Mouse (Mus musculus): ENCODE measurements around the gene Atn1. TPM values are rescaled to one million over a fixed set of nuclear protein-coding genes. Genes with fewer than 3 reads are reported as not detected.
"Not testable (repeated sequence)": the region's sequence is repeated elsewhere in the genome, so short reads cannot be mapped to it uniquely, and the experiment has no call there.

The Atn1 gene
- 37.4 and 41.3 TPM in 2 replicates for polyA plus RNA-seq (2012; rRNA removed)

- peak within 1 kb of the TSS; percentile 63 for H3K27ac ChIP-seq (ENCODE audit: insufficient read depth, low read length)
- 2% methylated on average over 70 of the region's 100 CpGs for WGBS
- no peak for TF ChIP-seq CTCF (IDR thresholded peaks at IDR 0.05; ENCODE audit: extremely low read depth, insufficient read depth, insufficient read length, insufficient replicate concordance)
- TF ChIP-seq POLR2A (IDR thresholded peaks at IDR 0.05; ENCODE audit: low read depth, low read length), result no peak
Measured at GRCm38 (mm10) chr6:124755831-124756595, at the start of gene Atn1, which contains the start of gene Gm45234. Atn1 (minus strand) TSS chr6:124756524. Gm45234 (minus strand) TSS chr6:124756021.

GRCm38 (mm10) chr6:124805341-124806321 lies 49.3 kb upstream of the Atn1 start:
- Histone ChIP-seq H3K4me1 (ENCODE audit: control insufficient read depth, insufficient read depth, insufficient read length) (peaks cover 8% of the 10 kb centered on the region), H3K27me3 (ENCODE audit: control insufficient read depth, insufficient read depth, low read length) (no peaks in the 10 kb centered on the region), H3K27ac (ENCODE audit: insufficient read depth, low read length) (no peak overlapping the region), H3K36me3 (ENCODE audit: control insufficient read depth, insufficient read depth, low read length) (no peaks in the 10 kb centered on the region), H3K4me3 (ENCODE audit: extremely low read depth, insufficient read depth, insufficient read length) (peak overlapping the region; percentile 56)
- WGBS, result 8% methylated on average over 34 of the region's 34 CpGs
- no peak for TF ChIP-seq CTCF (IDR thresholded peaks at IDR 0.05; ENCODE audit: extremely low read depth, insufficient read depth, insufficient read length, insufficient replicate concordance)
- peak; percentile 67 to 73 for DNase-seq (ENCODE audit: low read depth in 1 of 2, low spot score in 2 of 2)

More at GRCm38 (mm10) chr6:124755831-124756595, at the start of gene Atn1, which contains the start of gene Gm45234:
- H3K4me3 ChIP-seq (ENCODE audit: extremely low read depth, insufficient read depth, insufficient read length), result peak within 1 kb of the TSS; percentile 91
- no peaks in the 10 kb centered on the region; the same call in 1 of the 2 replicates for H3K4me1 ChIP-seq (ENCODE audit: control insufficient read depth, insufficient read depth, insufficient read length)
- no peaks in the 10 kb centered on the region for H3K27me3 ChIP-seq (ENCODE audit: control insufficient read depth, insufficient read depth, low read length)
- H3K36me3 ChIP-seq (ENCODE audit: control insufficient read depth, insufficient read depth, low read length), result no peaks in the 10 kb centered on the region
- peak in 1 of 2 experiments; percentile 11 for DNase-seq (ENCODE audit: low read depth in 1 of 2, low spot score in 2 of 2)

- 75% methylated on average over 3 of the region's 3 CpGs for WGBS
- H3K4me3 ChIP-seq (ENCODE audit: extremely low read depth, insufficient read depth, insufficient read length), result no peak overlapping the region
- DNase-seq (ENCODE audit: low read depth in 1 of 2, low spot score in 2 of 2), result no peak
- H3K27ac ChIP-seq (ENCODE audit: insufficient read depth, low read length), result no peak overlapping the region
- H3K4me1 ChIP-seq (ENCODE audit: control insufficient read depth, insufficient read depth, insufficient read length), result peaks cover 8% of the 10 kb centered on the region
- TF ChIP-seq CTCF (IDR thresholded peaks at IDR 0.05; ENCODE audit: extremely low read depth, insufficient read depth, insufficient read length, insufficient replicate concordance) (no peak), POLR2A (IDR thresholded peaks at IDR 0.05; ENCODE audit: low read depth, low read length) (no peak)
- no peaks in the 10 kb centered on the region for H3K27me3 ChIP-seq (ENCODE audit: control insufficient read depth, insufficient read depth, low read length)
- H3K36me3 ChIP-seq (ENCODE audit: control insufficient read depth, insufficient read depth, low read length), result no peaks in the 10 kb centered on the region
Measured at GRCm38 (mm10) chr6:124804341-124804740, 48.0 kb upstream of the Atn1 start.

GRCm38 (mm10) chr6:124803691-124804090 lies 47.4 kb upstream of the Atn1 start:
- not testable (repeated sequence) for H3K27me3 ChIP-seq (ENCODE audit: control insufficient read depth, insufficient read depth, low read length); DNase-seq (ENCODE audit: low read depth in 1 of 2, low spot score in 2 of 2); H3K4me1 ChIP-seq (ENCODE audit: control insufficient read depth, insufficient read depth, insufficient read length); H3K36me3 ChIP-seq (ENCODE audit: control insufficient read depth, insufficient read depth, low read length); H3K27ac ChIP-seq (ENCODE audit: insufficient read depth, low read length); H3K4me3 ChIP-seq (ENCODE audit: extremely low read depth, insufficient read depth, insufficient read length)
- WGBS, result 98% methylated on average over 4 of the region's 4 CpGs

- 87% methylated on average over 3 of the region's 3 CpGs for WGBS
- no peaks in the 10 kb centered on the region for H3K27me3 ChIP-seq (ENCODE audit: control insufficient read depth, insufficient read depth, low read length)
- H3K27ac ChIP-seq (ENCODE audit: insufficient read depth, low read length), result no peak overlapping the region
- no peaks in the 10 kb centered on the region for H3K36me3 ChIP-seq (ENCODE audit: control insufficient read depth, insufficient read depth, low read length)
- no peak for TF ChIP-seq POLR2A (IDR thresholded peaks at IDR 0.05; ENCODE audit: low read depth, low read length)
- TF ChIP-seq CTCF (IDR thresholded peaks at IDR 0.05; ENCODE audit: extremely low read depth, insufficient read depth, insufficient read length, insufficient replicate concordance), result no peak
- H3K4me3 ChIP-seq (ENCODE audit: extremely low read depth, insufficient read depth, insufficient read length), result no peak overlapping the region
- H3K4me1 ChIP-seq (ENCODE audit: control insufficient read depth, insufficient read depth, insufficient read length), result peaks cover 4% of the 10 kb centered on the region
- no peak for DNase-seq (ENCODE audit: low read depth in 1 of 2, low spot score in 2 of 2)
Measured at GRCm38 (mm10) chr6:124803061-124803460, 46.7 kb upstream of the Atn1 start.

- WGBS, result 25% methylated on average over 6 of the region's 9 CpGs
- not testable (repeated sequence) for DNase-seq (ENCODE audit: low read depth in 1 of 2, low spot score in 2 of 2)
Measured at GRCm38 (mm10) chr6:124802400-124802799, 46.1 kb upstream of the Atn1 start.

More at GRCm38 (mm10) chr6:124802400-124802799, 46.1 kb upstream of the Atn1 start:
- not testable (repeated sequence) for H3K27me3 ChIP-seq (ENCODE audit: control insufficient read depth, insufficient read depth, low read length); H3K36me3 ChIP-seq (ENCODE audit: control insufficient read depth, insufficient read depth, low read length); H3K4me1 ChIP-seq (ENCODE audit: control insufficient read depth, insufficient read depth, insufficient read length); H3K27ac ChIP-seq (ENCODE audit: insufficient read depth, low read length); H3K4me3 ChIP-seq (ENCODE audit: extremely low read depth, insufficient read depth, insufficient read length)

Data from spleen, adult 2 months (tissue).